Mouse (Mus musculus) brain, adult 2 months (tissue): ENCODE measurements around the gene Sox1.

Source experiments
- DNase-seq: peaks from one replicate; pipeline ENCODE4 v3.0.0; 2011; ENCODE audit warnings: low read depth, low spot score

Gene Sox1

DNA sequence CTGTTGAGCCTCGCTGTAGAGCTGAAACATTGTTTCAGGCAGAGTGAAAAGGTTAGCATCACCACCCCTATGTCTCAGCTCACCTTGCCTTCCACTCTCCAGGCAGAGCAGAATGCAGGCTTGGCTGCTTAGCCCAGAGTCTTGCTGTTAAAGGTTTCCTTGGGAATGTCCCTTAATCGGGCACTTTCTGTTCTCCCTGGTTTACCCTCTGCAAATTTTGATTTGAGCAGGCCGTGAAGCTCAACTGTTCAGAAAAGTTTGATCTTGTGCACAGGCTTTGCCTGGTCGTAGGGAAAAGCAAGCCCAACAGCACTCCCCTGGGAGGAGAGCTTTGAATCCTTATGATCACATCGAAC, 6.0 kb upstream of the Sox1 start:
- no peak for DNase-seq

- DNase-seq = no peak
Measured at GRCm38 (mm10) chr8:12389801-12390639, 5.1 kb upstream of the Sox1 start.

GRCm38 (mm10) chr8:12390640-12391365, 4.3 kb upstream of the Sox1 start:
- DNase-seq = no peak

GRCm38 (mm10) chr8:12391366-12392250, 3.5 kb upstream of the Sox1 start:
- no peak for DNase-seq

DNA sequence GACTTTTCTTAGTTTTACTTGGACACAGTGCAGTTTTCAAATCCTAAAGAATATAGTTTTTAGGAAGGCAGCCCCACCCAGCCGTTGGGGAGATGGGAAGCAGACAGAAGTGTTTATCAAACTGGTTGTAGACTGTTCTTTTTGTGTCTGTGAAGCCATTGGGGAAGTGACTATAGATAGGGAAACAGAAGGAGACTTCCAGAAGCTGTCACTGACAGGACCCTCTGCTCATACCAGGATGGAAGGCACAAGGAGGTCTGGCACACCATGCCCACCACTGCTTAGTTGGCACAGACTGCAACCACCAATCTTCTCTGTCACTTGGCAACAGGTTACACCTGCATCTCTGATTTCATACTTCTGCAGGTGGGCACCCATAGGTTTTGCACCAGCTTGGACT, 2.3 kb upstream of the Sox1 start:
- no peak for DNase-seq

GRCm38 (mm10) chr8:12394385-12395000, 602 bp upstream of the Sox1 start:
- DNase-seq = no peak

DNA sequence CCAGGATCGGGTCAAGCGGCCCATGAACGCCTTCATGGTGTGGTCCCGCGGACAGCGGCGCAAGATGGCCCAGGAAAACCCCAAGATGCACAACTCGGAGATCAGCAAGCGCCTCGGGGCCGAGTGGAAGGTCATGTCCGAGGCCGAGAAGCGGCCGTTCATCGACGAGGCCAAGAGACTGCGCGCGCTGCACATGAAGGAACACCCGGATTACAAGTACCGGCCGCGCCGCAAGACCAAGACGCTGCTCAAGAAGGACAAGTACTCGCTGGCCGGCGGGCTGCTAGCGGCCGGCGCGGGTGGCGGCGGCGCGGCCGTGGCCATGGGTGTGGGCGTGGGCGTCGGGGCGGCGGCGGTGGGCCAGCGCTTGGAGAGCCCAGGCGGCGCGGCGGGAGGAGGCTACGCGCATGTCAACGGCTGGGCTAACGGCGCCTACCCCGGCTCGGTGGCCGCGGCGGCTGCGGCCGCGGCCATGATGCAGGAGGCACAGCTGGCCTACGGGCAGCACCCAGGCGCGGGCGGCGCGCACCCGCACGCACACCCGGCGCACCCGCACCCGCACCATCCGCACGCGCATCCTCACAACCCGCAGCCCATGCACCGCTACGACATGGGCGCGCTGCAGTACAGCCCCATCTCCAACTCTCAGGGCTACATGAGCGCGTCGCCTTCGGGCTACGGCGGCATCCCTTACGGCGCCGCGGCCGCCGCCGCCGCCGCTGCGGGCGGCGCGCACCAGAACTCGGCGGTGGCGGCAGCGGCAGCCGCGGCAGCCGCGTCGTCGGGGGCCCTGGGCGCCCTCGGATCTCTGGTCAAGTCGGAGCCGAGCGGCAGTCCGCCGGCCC, 1.6 kb downstream of the Sox1 start:
- no peak for DNase-seq

DNA sequence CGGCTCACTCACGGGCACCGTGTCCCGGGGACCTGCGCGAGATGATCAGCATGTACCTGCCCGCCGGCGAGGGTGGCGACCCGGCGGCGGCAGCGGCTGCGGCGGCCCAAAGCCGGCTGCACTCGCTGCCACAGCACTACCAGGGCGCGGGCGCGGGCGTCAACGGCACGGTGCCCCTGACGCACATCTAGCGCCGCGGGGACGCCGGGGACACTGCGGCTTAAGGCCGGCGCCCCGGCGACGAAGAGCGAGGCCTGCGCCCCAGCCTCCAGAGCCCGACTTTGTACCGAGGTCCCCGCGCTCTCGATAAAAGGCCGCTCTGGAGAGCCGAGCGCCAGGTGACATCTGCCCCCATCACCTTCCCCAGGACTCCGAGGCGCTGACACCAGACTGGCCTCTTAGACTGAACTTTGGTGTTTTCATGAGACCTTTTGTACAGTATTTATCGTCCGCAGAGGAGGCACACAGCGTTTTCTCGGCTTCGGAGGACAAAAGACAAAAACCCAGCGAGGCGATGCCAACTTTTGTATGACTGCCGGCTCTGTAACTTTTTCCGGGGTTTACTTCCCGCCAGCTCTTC, 2.3 kb downstream of the Sox1 start:
- no peak for DNase-seq

GRCm38 (mm10) chr8:12398011-12398945, 3.2 kb downstream of the Sox1 start:
- DNase-seq = no peak

DNA sequence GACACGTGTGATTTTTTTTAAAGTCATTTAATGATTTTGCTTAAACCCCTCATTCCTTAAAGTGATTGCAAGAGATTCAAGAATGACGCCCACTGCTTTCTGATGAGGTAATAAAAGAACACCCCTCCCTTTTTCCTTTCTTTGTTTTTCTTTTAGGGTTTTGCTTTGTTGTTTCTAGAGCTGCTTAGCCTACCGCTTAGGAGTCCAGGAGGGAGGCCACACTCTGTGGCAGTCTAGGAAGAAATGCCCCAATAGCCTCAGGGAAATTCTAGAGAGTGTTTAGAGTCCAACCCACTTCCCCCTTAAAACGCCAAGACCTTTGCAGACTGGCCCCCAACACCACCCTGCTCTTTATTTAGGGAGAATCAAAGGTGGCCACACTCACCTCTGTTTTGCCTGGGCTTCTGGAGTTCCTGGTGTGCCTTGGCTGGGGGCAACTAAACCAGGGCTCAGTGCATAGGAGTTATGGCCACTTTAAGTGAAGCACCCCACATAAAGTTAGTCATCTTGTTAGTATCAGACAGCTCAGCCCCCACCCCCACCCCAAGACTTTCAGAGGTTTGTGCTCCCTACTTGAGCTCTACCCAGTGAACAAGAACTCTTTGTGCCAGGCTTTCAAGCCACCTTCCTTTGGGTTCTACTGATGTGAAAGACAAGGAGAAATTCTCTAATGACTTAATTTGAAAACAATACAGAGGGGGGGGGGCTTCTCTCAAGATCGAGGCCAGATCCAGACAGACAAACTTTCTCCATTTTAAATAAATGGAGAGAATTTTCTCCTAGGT, 4.5 kb downstream of the Sox1 start:
- DNase-seq = no peak

DNA sequence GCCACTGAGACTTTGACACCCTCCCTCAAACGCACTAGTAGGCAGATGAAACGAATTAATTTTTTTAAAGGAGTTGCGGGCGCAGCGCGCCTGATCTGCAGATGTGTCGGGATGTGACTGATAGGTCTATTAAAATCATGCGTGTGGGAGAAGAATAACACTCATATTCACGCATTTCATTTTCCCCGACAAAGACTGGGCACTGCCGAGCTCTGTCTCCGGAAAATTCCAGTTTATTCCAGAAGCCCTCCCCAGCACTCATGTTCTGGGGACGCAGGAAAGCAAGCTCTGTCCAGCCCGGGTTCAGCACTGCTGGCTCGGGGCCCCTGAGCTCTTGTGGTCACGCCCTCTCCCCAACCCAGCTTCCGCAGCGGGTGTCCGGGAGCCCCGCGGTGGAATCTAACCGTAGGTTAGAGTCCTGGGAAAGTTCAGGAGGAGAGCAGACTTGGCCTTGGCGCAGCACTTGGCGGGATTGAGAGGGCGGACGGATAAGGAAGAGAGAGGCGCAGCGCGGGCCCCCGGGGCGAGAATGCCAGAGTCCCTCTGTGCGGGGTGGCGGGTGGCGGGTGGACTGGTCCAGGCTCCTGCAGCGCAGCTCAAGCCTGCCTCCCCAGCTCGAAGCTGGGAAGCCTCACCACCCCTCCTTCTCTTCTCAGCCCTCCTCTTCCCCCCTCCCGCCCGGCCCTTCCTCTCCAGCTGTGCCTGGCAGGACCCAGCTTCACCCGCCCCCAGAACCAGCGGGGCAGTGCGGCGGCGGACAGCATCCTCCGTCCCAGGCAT, 5.7 kb downstream of the Sox1 start:
- no peak for DNase-seq

GRCm38 (mm10) chr8:12401391-12402270, 6.5 kb downstream of the Sox1 start:
- no peak for DNase-seq

- DNase-seq = no peak
Measured at GRCm38 (mm10) chr8:12402709-12403108, 7.6 kb downstream of the Sox1 start.

GRCm38 (mm10) chr8:12408020-12408419, 12.9 kb downstream of the Sox1 start:
- DNase-seq = no peak

- no peak for DNase-seq
Measured at GRCm38 (mm10) chr8:12409976-12410375, 14.9 kb downstream of the Sox1 start.

GRCm38 (mm10) chr8:12417056-12417455, 22.0 kb downstream of the Sox1 start:
- peak; percentile 48 for DNase-seq

DNA sequence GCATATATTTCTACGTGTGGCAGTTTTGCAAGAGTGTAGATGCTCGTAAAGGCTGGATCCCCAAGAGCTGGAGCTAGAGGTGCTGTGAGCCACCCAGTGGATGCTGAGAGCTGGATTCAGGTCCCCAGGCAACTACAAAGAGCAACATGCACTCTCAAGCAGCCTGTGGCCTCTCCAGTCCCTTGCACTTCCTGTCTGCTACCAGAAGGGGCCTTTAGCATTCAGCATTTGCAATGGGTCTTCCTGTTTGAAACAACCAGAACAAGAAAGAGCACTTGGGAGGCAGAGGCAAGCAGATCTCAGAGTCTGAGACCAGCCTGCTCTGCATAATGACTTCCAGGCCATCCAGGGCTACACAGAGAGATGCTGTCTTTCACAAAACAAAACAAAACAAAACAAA, 25.4 kb downstream of the Sox1 start:
- no peak for DNase-seq
